Mouse (Mus musculus) kidney, adult 11 months (tissue): ENCODE results near the gene Nat14.

Source experiments
- DNase-seq: peaks from one replicate; pipeline ENCODE4 v3.0.0; 2022

The Nat14 gene

DNA sequence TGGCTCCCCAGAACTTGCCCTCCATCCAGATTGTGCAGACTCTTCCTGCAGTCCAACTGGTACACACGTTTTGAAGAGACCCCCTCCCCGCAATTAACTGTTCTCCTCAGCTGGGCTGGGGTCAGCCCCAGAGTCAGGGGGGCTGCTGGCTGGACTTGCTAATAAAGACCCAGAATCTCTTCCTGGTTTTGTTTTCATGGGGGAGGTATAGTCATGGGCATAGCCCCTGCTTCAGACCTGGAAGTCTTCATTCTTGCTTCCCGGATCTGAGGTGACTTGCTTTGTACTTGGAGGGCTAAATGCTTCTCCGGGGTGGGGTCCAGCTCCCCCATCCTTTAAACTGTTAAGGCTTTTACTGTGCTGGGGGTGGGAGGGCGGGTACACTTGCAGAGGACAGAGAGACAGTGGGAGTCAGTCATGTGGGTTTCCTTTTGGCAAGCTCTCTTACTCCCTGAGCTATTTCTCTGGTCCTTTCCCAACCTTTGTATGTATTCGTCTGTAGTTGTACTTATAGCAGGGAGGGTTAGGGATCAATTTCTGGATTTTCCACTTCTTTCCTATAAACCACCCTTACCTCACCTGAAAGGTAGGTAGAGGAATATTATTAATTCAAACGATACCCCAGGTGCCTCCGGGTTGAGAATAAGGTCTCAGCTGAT, at the start of gene Nat14:
Gene Nat14 (plus strand): TSS at position 205 of the 659 bp plus-strand sequence.
- no peak for DNase-seq

DNA sequence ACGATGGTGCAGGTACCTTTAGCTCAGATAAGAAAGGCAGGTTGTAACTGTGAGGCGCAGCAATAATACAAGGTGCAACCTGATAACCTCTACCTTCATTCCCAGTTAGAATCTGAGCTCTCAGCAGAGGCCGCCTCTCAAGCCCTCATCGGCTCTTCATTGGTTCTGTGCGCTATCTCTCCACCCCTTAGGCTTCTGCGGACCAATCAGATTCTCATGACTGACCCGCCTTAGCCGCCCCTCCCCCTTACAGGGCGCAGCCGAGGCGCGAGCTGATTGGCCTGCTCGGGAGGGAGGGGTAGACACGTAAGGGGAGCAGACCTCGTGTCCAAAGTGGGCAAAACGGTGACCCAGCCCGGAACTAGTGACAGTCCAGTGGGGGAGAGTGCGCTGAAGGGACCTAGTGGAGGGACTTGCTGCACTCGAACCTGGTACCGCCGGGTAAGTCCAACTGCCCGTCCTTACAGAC, 45.0 kb upstream of the Nat14 start, which contains the start of gene Isoc2a:
Gene Isoc2a (plus strand): TSS at position 401 of the 469 bp plus-strand sequence.
- DNase-seq, result peak; percentile 96

DNA sequence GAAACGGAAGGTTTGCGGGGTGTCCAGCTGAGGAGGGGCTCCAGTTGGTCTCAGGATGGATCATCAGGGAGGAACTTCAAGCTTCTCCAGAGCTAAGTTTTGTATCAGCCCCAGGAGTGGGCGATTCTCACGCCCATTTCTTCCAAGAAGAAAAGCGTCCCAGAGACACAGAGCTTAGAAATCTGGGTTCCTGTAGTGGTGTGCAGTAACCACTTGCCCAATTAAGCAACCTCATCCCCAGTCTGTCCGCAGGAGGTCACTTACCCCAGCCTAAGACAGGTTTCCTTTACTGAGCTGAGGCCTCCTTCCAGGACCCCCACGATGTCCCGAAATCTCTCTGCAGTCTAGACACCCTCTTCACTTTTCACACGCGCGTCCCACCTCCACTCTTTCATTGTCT, 44.6 kb upstream of the Nat14 start:
- no peak for DNase-seq

DNA sequence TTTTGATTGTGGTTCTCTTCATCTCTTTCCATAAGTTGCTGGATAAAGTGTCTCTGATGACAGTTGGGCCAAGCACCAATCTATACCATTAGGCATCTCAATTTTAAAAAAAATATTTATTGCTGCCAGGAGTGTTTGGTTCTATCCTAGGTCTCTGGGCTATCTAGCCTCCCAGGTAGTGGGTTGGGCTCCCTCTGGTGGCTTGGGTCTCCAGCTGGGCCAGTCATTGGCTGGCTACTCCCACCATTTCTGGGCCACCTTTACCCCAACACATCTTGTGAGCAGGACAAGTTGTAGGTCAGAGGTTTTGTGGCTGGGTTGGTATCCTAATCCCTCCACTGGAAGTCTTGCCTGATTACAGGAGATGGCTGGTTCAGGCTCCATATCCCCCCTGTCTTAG, 43.6 kb upstream of the Nat14 start:
- peak; percentile 50 for DNase-seq

DNA sequence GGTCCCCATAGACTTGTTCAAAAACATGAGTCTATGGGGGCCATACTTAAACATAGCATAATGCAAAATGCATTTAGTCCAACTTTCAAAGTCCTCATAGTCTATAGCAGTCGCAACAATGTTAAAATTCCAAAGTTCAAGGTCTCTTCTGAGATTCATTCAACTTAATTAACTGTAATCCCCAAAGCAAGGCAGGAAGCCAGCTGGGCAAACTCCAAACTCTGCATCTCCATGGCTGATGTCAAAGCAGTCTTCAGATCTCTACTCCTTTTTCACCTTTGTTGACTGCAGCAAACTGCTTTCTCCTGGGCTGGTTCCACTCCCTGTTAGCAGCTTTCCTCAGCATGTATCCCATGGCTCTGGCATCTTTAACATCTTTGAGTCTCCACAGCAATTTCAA, 42.8 kb upstream of the Nat14 start:
- DNase-seq, result peak; percentile 58

DNA sequence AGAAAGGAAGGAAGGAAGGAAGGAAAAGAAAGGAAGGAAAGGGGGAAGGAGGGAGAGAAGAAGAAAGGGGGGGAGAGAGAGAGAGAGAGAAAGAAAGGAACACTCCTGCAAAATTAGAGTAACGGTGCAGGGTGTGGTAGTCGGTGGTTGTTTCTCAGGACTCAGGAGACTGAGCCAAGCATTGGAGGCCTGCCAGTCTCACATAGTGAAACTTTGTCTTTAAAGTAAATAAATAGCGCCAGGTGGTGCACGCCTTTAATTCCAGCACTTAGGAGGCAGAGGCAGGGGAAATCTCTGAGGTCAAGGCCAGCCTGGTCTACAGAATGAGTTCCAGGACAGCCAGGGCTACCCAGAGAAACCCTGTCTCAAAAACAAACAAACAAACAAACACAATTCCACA, 35.1 kb upstream of the Nat14 start:
- DNase-seq, result no peak

DNA sequence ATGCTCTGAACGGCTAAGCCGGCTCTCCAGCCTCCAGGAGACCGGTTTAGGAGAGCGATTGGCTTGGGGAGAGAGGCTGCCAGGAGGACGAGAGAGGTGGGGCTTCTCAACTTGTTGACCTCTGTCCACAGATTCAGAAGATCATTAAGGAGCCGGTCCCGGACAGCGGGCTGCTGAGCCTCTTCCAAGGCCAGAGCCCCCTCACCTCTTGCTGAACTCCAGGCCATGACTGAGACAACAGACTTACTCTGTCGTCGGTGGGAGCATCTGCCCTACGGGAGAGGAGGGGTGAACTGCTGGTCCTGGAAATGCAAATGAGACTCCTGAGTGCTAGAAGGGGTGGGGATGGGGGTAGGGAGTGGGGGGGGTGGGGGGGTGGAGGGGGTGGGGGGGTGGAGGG, 26.6 kb upstream of the Nat14 start:
- DNase-seq, result no peak

DNA sequence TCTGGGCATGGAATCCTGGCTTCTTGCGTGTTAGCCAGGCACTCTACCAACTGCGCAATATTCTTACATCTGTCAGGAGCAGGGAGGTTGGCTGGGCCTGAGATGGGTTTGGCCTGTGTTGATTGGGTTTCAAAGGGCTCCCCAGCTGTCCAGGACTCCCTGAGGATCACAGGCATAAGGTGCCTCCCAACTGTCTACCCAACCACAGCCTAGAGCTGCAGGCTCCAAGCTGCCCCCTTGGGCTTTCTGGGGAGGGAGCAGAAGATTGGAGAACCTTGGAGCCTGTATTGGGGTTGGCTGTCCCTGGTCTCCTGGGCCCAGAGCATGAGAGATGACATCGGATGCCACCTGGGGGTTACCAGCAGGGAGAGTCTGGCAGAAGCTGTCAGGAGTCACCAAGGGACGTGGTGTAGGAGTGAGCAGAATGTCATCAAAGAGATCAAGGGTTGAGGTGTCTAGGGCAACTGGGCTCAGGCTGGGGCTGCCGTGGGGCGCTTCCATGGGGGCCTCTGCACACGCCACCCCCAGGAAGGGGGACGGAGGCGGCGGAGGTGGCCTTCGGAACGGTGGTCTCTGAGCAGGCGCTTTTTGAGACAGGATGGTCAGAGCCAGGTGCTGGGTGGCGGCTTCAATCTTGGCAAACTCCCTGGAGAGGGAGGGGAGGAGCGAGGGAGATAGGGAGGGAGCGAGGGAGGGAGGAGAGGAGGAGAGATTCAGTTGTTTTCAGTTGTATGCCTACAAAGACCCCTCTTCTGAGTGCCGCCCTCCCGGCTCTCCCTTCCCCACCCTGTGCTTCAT, 22.8 kb upstream of the Nat14 start:
- DNase-seq, result no peak

DNA sequence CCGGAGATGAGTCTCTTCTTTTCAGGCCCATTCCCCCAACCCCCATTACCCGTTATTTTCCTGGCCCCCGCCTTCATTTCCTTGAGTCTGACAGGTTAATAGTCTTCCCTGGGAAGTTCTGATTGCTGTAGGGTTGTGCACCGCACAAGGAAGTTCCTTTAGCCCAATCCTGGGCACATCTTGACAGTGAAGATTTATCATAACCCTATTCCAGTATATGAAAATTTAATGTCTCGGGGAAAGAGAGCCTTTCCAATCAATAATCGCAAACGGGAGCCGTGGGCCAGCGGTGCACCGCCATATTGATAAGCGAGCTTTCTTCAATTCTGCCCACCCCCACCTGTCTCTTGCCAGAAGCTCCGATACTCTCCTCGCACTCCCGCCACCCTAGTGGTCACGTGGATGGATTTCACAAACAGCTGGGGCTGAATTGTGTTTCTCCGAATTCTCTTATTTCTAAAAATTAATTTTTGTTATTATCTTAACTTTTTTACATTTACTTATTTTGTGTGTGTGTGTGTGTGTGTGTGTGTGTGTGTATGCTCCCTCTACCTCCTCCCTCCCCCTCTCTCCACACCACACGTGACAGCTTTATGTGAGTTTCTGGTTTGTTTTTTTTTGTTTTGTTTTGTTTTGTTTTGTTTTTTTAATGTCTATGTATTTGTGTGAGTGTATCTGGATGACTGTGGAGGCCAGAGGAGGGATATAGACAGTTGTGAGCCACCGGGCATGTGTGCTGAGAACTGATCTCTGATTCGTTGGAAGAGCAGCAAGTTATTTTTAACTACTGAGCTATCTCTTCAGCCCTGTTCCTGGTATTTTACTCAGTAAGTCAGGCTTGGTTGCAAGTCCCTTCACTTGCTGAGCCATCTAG, 21.9 kb upstream of the Nat14 start:
- no peak for DNase-seq

DNA sequence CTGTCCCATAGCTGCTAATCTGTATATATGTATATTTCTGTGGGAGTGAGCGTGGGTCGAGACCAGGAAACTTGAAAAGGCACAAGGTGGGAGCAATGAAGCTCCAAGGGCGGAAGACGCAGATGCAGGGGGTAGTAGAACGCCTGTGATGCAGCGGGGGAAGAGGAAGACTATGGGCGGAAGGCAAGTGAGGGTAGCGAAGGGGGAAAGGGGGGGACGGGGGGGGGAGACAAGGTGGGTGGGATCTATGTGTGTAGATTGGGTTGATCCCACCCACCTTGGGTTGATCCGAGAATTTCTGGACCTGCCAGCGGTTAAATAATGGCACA, 21.3 kb upstream of the Nat14 start:
- no peak for DNase-seq

DNA sequence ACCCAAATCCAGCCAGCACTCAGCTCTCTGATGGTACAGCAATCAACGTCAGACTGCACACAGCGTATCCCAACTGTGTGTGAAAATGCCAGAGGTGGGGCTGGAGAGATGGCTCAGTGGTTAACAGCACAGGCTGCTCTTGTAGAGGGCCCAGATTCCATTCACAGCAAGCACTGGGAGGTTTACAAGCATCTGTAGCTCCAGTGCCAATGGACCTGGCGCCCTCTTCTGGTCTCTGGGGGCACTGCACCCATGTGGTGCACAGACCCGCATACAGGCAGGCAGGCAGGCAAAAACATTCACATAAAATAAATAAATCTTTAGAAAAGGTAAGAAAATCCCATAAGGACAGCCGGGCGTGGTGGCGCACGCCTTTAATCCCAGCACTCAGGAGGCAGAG, 20.7 kb upstream of the Nat14 start:
- DNase-seq, result no peak

DNA sequence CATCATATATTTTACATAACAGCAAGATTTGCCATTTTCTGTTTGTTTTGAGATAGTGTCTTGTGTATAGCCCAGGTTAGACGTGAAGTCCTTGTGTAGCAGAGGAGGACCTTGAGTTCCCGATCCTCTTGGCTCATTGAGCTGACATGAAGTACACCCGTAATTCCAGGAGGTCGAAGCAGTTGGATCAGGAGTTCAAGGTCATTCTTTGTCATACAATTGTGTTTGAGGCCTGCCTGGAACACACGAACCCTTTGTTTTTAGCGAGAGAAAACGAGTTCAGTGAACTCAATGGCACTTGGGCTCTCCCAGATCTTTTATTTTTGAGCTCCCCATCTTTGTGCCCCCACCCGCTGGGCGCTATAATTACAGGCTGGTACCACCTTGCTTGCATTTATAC, 19.4 kb upstream of the Nat14 start:
- no peak for DNase-seq

DNA sequence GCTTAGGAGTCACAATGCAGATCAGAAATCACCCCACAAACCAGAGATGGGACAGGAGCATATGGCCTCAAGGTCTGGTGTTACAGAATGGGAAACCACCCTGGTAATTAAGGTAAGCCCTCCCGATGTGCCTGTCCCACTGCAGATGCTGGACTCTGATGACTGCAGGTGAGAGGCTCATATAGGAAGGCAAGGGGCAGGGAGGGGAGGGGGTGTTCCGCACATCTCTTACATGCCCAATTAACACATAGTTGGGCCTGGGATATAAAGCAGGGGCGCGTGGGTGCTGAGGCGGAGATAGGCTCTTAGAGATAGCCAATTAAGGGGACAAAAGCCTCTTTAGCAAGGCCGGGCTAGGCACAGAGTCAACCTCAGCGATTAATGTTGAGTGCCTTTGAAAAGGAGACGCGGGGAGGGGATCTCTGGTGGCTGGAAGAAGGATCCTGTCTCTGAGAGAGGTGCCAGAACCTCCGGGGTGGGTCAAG, 15.3 kb upstream of the Nat14 start, which contains the start of gene Gm36210:
Gene Gm36210 (minus strand): TSS at position 51 of the 485 bp plus-strand sequence.
- no peak for DNase-seq

DNA sequence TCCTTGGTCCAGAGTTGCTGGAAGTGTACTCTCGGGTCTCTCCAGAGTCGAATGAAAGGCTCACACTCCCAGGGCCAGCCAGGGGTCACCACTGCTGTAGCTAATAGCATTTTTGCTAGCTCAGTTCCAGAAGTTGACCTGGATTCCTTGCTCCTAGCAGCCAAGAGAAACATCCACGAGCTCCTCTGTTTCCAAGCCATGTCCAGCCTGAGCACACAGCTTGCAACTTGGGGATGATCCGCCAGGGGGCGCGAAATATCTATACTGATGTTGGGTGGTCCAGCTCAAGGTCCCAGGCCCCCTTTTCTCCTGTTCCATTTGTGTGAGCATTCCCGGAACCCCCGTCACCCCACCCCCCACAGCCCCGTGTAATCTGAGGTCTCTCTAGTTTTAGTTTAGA, 10.3 kb upstream of the Nat14 start:
- no peak for DNase-seq

DNA sequence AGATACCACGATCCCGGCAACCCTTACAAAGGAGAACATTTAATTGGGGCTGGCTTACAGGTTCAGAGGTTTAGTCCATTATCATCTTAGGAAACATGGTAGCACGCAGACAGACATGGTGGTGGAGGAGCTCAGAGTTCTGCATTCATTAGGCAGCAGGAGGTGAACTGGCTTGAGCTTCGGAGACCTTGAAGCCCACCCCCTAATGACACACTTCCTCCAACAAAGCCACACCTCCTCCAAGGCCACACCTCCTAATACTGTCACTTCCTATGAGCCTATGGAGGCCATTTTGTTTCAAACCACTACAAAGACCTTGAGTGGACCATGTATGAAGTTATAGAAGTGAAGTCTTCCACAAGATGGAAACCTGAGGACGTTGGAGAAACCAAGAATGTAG, 9.6 kb upstream of the Nat14 start:
- no peak for DNase-seq

DNA sequence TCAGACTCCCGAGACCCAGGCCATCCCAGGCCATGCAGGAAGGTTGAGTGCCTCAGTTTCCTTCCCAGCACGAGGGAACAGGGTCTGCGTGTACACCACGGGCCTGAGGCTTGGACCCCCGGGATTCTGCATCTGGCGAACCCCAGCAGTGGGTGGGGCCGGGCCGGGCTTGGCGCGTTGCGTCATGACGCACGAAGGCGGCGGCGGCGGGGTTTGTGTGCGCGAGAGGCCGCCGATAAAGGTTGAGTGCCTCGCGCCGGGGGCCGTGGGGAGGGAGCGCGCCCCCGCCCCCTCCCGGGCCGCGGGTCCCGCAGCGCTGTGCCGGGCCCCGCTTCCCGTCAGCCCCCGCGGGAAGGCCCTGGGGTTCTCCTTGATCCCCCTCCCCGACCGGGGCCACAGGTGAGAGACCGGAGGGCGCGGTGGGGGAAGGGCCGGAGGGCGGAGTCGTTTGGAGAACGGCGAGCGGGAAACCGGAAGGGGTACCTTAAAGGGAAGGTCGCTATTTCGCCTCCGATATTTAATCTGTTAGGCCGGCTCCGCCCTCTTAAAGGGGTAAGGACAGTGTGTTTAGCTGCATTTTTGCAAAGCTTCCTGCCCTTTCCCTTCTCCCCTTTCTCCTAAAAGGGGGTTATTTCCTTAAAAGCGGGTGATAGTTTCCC, 6.7 kb upstream of the Nat14 start, which contains the start of gene Zfp628:
Gene Zfp628 (plus strand): TSS at position 211 of the 659 bp plus-strand sequence.
- peak; percentile 90 for DNase-seq

DNA sequence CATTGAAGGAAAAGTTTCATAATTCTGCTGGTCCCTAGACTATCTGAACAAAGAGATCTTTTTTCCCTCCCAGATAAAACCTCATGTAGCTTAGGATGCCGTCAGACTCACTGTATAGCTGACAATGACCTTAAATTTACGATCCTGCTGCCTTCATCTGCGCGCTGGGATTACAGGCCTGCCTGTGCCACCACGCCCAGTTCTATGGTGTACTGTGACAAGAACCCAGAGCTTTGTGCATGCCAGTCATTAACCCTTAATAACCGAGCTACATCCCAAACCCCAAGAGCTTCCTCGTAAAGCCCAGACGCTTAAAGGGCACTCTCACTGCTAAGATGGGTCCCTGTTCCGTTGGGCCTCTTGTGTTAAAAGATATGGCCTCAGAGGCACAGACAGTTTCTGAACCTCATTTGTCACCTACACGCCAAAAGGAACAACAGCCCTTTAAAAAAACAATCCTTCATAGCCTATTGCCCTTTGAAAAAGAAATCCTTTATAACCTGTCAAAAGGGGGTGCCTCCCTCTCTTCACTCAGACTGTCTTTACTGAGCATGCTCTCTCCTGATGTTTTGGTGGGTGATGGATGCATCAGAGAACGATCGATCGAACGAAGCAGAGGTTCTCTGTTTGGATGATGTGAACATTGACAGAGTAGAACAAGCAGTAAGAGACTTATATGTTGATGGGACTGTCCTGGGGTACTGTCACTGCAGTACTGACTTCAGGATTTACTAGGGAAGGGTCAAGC, 6.0 kb upstream of the Nat14 start:
- DNase-seq, result no peak

DNA sequence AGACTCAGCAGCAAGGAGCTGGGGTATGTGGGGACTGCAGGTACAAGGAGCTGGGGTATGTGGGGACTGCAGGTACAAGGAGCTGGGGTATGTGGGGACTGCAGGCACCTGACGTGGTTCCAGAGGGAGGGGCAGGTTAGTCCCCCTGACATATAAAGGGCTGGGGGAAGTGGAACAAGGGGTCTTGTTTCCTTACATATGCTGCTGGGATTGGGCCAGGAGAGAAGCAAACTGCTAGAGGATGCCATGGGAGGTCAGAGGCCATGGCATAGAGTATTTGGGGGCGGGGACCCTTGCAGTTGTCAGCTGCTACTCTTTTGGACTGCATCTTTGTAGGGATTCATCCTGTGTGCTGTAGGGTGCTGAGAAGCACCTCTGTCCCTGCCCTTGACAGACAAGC, 4.3 kb upstream of the Nat14 start:
- no peak for DNase-seq

DNA sequence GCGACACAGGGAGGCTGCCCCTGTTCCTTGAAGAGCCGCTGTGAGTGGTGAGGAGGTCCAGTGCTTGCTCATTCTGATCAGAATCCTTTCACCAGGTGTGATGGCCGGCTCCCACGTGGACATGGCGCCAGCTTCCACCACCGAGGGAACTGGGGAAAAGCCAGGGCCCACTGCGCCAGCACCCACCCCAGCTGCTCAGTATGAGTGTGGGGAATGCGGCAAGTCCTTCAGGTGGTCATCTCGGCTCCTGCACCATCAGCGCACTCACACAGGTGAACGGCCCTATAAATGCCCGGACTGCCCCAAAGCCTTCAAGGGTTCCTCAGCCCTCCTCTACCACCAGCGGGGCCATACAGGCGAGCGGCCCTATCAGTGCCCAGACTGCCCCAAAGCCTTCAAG, 3.1 kb upstream of the Nat14 start:
- DNase-seq, result no peak

DNA sequence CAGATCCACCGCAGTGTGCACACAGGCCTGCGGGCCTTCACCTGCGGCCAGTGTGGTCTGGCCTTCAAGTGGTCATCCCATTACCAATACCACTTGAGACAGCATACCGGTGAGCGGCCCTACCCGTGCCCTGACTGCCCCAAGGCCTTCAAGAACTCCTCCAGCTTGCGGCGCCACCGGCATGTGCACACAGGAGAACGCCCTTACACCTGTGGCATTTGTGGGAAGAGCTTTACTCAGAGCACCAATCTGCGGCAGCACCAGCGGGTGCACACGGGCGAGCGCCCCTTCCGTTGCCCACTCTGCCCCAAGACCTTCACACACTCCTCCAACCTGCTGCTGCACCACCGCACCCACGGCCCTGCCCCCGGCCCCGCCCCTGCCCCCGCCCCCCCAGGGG, 2.7 kb upstream of the Nat14 start:
- DNase-seq, result no peak

DNA sequence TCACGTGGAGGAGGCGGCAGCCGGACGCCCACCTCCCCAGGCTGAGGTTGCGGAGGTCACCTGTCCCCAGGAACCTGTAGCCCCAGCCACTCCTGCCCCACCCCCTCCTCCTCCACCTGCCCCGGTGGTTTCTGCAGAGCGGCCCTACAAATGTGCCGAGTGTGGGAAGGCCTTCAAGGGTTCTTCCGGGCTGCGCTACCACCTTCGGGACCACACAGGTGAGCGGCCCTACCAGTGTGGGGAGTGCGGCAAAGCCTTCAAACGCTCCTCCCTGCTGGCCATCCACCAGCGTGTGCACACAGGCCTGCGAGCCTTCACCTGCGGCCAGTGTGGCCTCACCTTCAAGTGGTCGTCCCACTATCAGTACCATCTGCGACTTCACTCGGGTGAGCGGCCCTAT, 1.9 kb upstream of the Nat14 start:
- no peak for DNase-seq

DNA sequence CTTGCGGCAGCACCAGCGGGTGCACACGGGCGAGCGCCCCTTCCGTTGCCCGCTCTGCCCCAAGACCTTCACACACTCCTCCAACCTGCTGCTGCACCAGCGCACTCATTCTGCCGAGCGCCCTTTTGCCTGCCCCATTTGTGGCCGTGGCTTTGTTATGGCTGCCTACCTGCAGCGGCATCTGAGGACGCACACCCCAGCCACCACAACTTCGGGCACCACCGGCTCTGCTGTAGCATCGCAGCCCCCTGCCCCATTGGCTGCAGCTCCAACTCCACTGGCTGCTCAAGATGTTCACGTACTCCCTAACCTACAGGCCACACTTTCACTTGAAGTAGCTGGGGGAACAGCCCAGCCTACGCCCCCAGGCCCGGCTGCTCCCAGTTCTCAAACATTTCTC, 1.3 kb upstream of the Nat14 start:
- no peak for DNase-seq
